In genomic region chr11:106034986-106035385, GRCm38 (mm10) we compare ENCODE assay signal across 32 mouse cellular contexts. TPM values are rescaled to one million over a fixed set of nuclear protein-coding genes. Genes with fewer than 3 reads are reported as not detected.
"Had no signal": no experiment of that assay in that cellular context is flagged by ENCODE, and none has a peak within 500 bp of the region (broad histone marks: within the 10 kb centered on the region; RNA-seq: fewer than 3 reads in every experiment).

No protein-coding gene starts in this region.

- H3K9me3 ChIP-seq: megakaryocyte, embryonic 14.5 days; midbrain, embryonic 13.5 days; neural tube, embryonic 13.5 days had no signal

- H3K4me3 ChIP-seq: layer of hippocampus, adult 2 months; left cerebral cortex, adult 2 months; megakaryocyte, embryonic 14.5 days; midbrain, embryonic 10.5 days had no signal

- H3K27ac ChIP-seq: kidney, postnatal 0 days; layer of hippocampus, adult 2 months; left cerebral cortex, adult 2 months; macrophage; midbrain, embryonic 10.5 days; midbrain, embryonic 13.5 days; neural tube, embryonic 13.5 days; stomach, postnatal 0 days had no signal

- DNase-seq: kidney, adult 2 months; kidney, postnatal 25 days; layer of hippocampus, postnatal 36 days; lung, embryonic 14.5 days; thymus, postnatal 25 days had no signal

- ATAC-seq: intestine, postnatal 0 days; lung, postnatal 0 days; midbrain, embryonic 13.5 days; midbrain, embryonic 16.5 days had no signal

- H3K4me2 ChIP-seq: lung, embryonic 14.5 days had no signal

- H3K36me3 ChIP-seq: midbrain, embryonic 13.5 days; neural tube, embryonic 13.5 days had no signal

- H3K27me3 ChIP-seq: midbrain, embryonic 13.5 days; neural tube, embryonic 13.5 days had no signal

- H3K9ac ChIP-seq: lung, embryonic 14.5 days; midbrain, embryonic 13.5 days; neural tube, embryonic 13.5 days had no signal

RNA-seq across cellular contexts. Expression of gene Kcnh6, which starts 27.1 kb away (rescaled TPM):
- total RNA-seq: monocyte, adult 5-6 weeks had no signal
- polyA plus RNA-seq: macrophage, myocyte had no signal

RNA-seq across cellular contexts. Expression of gene Ace3, which starts 40.5 kb away (rescaled TPM):
- total RNA-seq: layer of hippocampus, adult 2 months; layer of hippocampus, postnatal 10 days; layer of hippocampus, postnatal 36 days; left cerebral cortex, adult 2 months; left cerebral cortex, postnatal 10 days; left cerebral cortex, postnatal 36 days; neutrophil, adult 5-6 weeks had no signal
- polyA plus RNA-seq: intestine, embryonic 14.5 days; intestine, postnatal 0 days; kidney, embryonic 14.5 days; kidney, postnatal 0 days; large intestine, adult 2 months; limb, embryonic 11.5 days; limb, embryonic 14.5 days; lung, embryonic 14.5 days; macrophage; midbrain, embryonic 10.5 days; midbrain, embryonic 13.5 days; midbrain, embryonic 16.5 days; myocyte; neural tube, embryonic 13.5 days; small intestine, adult 2 months; spleen, adult 2 months; stomach, embryonic 14.5 days; stomach, postnatal 0 days; thymus, postnatal 0 days had no signal
